Mouse (Mus musculus) bone marrow macrophage, adult 2 months (primary cell): ENCODE data around the gene Fkbp3.

ENCODE experiments used
- CTCF ChIP-seq: IDR thresholded peaks from 2 replicates; pipeline ENCODE4 v1.5.1; 2012; ENCODE audit warnings: low read depth, mild to moderate bottlenecking, low read length, moderate library complexity
- POLR2A ChIP-seq: IDR thresholded peaks from 2 replicates; pipeline ENCODE4 v1.6.1; 2012; ENCODE audit warnings: mild to moderate bottlenecking, low read depth, low read length, borderline replicate concordance

DNA sequence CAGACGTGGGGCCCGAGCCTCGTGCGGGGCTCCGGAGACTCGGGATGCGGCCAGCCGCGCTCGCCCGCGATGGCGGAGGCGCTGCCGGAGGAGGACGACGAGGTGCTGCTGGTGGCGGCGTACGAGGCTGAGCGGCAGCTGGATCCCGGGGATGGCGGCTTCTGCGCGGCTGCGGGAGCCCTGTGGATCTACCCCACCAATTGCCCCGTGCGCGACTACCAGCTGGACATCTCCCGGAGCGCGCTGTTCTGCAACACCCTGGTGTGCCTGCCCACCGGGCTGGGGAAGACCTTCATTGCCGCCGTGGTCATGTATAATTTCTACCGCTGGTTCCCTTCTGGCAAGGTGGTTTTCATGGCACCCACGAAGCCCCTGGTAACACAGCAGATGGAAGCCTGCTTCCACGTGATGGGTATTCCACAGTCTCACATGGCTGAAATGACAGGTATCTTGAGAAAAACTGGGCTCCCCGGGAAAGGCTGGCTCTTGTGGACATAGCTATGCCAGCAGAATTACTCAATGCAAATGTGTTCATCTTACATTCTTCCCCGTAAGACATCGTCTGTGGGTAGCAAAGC is 2.0 kb upstream of the Fkbp3 start:
- TF ChIP-seq CTCF (no peak), POLR2A (no peak)
